Mouse (Mus musculus) bone marrow, adult 2 months (tissue): ENCODE data around the gene Dapp1.

ENCODE experiments used
- CTCF ChIP-seq: fragments of 200-500 bp; IDR thresholded peaks from 2 replicates; pipeline ENCODE4 v1.5.1; 2011; ENCODE audit warnings: low read length, control low read depth; ENCODE audit not compliant: control insufficient read depth, insufficient read depth
- POLR2A ChIP-seq: fragments of 200-500 bp; IDR thresholded peaks from 2 replicates; pipeline ENCODE4 v1.6.1; 2011; ENCODE audit warnings: low read depth, mild to moderate bottlenecking, control low read depth, low read length, borderline replicate concordance; ENCODE audit not compliant: control insufficient read depth

GRCm38 (mm10) chr3:137963508-137963907 is 17.8 kb downstream of the Dapp1 start:
- TF ChIP-seq CTCF (no peak), POLR2A (no peak)
